Mouse (Mus musculus): ENCODE measurements around the gene Dlgap1. TPM values are rescaled to one million over a fixed set of nuclear protein-coding genes. Genes with fewer than 3 reads are reported as not detected.

Gene Dlgap1
- polyA plus RNA-seq, 1 experiment from 2014 or later: 2.4 TPM

DNA sequence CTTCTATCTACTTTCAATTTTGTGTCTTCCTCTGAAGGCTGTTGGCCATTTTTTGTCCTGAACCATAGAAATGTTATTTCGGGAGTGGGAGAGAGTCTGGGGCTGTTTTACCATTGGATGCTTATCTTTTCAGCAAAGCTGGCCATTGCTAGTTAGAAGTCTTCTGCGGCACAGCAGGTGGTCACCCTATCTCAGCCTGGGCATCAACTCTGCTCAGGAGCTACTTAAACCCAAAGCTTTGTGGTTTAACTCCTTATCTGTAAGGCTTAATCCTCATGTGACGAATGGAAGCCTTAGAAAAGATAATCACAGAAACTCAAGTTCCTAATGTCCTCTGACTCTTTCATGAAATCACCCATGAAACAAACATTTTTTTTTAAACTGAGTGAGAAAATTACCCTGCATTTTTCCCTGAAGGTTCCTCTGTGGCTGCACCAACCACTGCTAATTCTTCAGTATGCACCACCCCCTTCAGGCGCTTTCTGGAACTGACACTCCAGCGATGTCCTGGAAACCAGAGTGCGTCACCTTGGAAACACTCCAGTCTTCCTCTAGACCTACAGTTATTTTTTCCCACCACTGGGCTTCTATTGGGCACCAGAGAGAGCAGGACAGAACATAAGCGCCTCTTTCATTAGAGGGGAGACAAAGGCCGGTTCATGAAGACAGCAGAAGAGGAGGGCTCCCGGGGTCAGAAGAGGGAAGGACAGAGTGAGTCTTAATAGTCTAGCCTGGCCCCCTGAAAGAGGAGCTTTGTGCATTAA, 664.5 kb downstream of the Dlgap1 start:
- no peaks in the 10 kb centered on the region for H3K27me3 ChIP-seq (ENCODE audit: insufficient read depth, poor library complexity, severe bottlenecking)
- H3K36me3 ChIP-seq: no peaks in the 10 kb centered on the region
- H3K27ac ChIP-seq: peak overlapping the region; percentile 74
- peaks cover 25% of the 10 kb centered on the region for H3K4me1 ChIP-seq (replicated peaks)
- 0 out of 2 replicates have a peak overlapping the region, but pooled peaks have one; percentile 18 for H3K4me3 ChIP-seq
- H3K9me3 ChIP-seq: no peaks in the 10 kb centered on the region
- DNase-seq (ENCODE audit: low spot score): peak; percentile 90
- 15% methylated on average over 9 of the region's 9 CpGs for WGBS

- no peak for DNase-seq (ENCODE audit: low spot score)
These were observed 674.3 kb downstream of the Dlgap1 start for GRCm38 (mm10) chr17:70643211-70643610.

GRCm38 (mm10) chr17:70646641-70647040, 677.8 kb downstream of the Dlgap1 start:
- no peaks in the 10 kb centered on the region for H3K27me3 ChIP-seq (ENCODE audit: insufficient read depth, poor library complexity, severe bottlenecking)
- peaks cover 8% of the 10 kb centered on the region for H3K4me1 ChIP-seq (replicated peaks)
- H3K36me3 ChIP-seq: 0 out of 2 replicates have a peak, but pooled peaks cover 3% of the 10 kb centered on the region
- no peak overlapping the region for H3K27ac ChIP-seq
- H3K9me3 ChIP-seq: peaks cover 13% of the 10 kb centered on the region
- WGBS: 33% methylated on average over 4 of the region's 4 CpGs
- DNase-seq (ENCODE audit: low spot score): no peak
- no peak overlapping the region for H3K4me3 ChIP-seq

More at GRCm38 (mm10) chr17:70643211-70643610, 674.3 kb downstream of the Dlgap1 start:
- H3K9me3 ChIP-seq: peaks cover 7% of the 10 kb centered on the region; the same call in 1 of the 2 replicates
- H3K36me3 ChIP-seq: no peaks in the 10 kb centered on the region
- 91% methylated on average over 1 of the region's 1 CpGs for WGBS
- H3K27me3 ChIP-seq (ENCODE audit: insufficient read depth, poor library complexity, severe bottlenecking): no peaks in the 10 kb centered on the region
- no peak overlapping the region for H3K27ac ChIP-seq
- H3K4me1 ChIP-seq (replicated peaks): peaks cover 8% of the 10 kb centered on the region
- no peak overlapping the region for H3K4me3 ChIP-seq

GRCm38 (mm10) chr17:70661382-70661781, 692.5 kb downstream of the Dlgap1 start:
- no peak for DNase-seq (ENCODE audit: low spot score)
- H3K4me3 ChIP-seq: no peak overlapping the region
- H3K4me1 ChIP-seq (replicated peaks): peaks cover 22% of the 10 kb centered on the region
- H3K36me3 ChIP-seq: no peaks in the 10 kb centered on the region
- no peaks in the 10 kb centered on the region; the same call in 1 of the 2 replicates for H3K27me3 ChIP-seq (ENCODE audit: insufficient read depth, poor library complexity, severe bottlenecking)
- H3K9me3 ChIP-seq: no peaks in the 10 kb centered on the region
- no peak overlapping the region for H3K27ac ChIP-seq
- 83% methylated on average over 3 of the region's 3 CpGs for WGBS

- Histone ChIP-seq H3K4me1 (replicated peaks) (peaks cover 22% of the 10 kb centered on the region), H3K27ac (peak overlapping the region; percentile 62; the same call in 1 of the 2 replicates), H3K9me3 (no peaks in the 10 kb centered on the region), H3K4me3 (no peak overlapping the region), H3K27me3 (ENCODE audit: insufficient read depth, poor library complexity, severe bottlenecking) (no peaks in the 10 kb centered on the region; the same call in 1 of the 2 replicates), H3K36me3 (no peaks in the 10 kb centered on the region)
- 85% methylated on average over 6 of the region's 6 CpGs for WGBS
- DNase-seq (ENCODE audit: low spot score): no peak
These were observed 695.1 kb downstream of the Dlgap1 start for GRCm38 (mm10) chr17:70663992-70664391.

DNA sequence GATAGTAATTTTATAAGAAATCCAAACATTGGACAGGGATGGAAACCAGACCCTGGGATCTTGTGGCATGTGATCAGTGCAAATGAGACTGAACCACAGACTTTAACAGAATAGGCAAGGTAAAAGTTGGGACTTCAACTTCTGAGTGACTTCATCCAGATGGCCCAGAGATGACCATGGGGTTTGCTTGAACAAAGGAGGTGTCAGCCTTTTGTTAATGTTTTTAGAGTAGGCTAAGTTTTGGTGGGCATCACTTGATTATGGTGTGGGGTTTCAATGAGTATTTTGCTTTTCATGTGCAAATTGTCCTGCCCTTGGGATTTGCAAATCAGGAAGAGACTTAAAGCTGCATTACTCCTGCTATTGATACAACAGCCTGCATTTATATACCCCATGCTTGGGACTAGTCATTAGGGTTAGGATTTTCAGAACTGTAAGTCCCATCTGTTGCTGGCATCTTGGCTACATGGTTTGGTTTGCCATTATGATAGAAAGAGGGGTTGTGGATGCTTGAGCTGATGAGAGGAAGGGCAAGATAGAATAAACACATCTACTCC, 695.7 kb downstream of the Dlgap1 start:
- Histone ChIP-seq H3K27ac (peak overlapping the region; percentile 62), H3K4me1 (replicated peaks) (peaks cover 22% of the 10 kb centered on the region), H3K27me3 (ENCODE audit: insufficient read depth, poor library complexity, severe bottlenecking) (no peaks in the 10 kb centered on the region; the same call in 1 of the 2 replicates), H3K36me3 (no peaks in the 10 kb centered on the region), H3K9me3 (no peaks in the 10 kb centered on the region), H3K4me3 (no peak overlapping the region)
- no peak for DNase-seq (ENCODE audit: low spot score)

GRCm38 (mm10) chr17:70673985-70674384, 705.1 kb downstream of the Dlgap1 start:
- 90% methylated on average over 13 of the region's 13 CpGs for WGBS
- DNase-seq (ENCODE audit: low spot score): no peak

DNA sequence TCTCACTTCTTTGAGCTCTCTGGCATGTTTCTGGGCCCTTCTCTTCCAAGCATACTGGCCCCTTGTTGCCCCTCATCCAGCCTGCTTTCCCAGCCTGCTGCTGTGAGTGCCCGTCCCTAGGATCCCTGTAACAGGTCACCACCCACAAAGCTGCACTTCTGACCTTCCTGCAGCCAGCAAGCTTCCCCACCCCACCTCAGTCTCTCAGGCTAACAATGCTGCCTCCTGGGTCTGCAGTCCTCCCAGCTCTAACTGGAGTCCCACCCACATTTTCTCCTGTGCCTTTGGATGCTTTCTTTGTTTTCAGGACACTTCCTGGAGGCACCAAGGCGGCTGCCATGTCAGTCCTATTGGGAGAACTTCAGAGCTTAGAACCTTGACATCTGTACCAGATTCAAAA, 707.6 kb downstream of the Dlgap1 start:
- H3K4me3 ChIP-seq: no peak overlapping the region
- no peaks in the 10 kb centered on the region for H3K9me3 ChIP-seq
- H3K36me3 ChIP-seq: no peaks in the 10 kb centered on the region
- DNase-seq (ENCODE audit: low spot score): peak; percentile 4
- H3K27ac ChIP-seq: peak overlapping the region; percentile 30; the same call in 1 of the 2 replicates
- H3K27me3 ChIP-seq (ENCODE audit: insufficient read depth, poor library complexity, severe bottlenecking): no peaks in the 10 kb centered on the region
- peaks cover 5% of the 10 kb centered on the region for H3K4me1 ChIP-seq (replicated peaks)
- 28% methylated on average over 2 of the region's 2 CpGs for WGBS

More at GRCm38 (mm10) chr17:70673985-70674384, 705.1 kb downstream of the Dlgap1 start:
- no peaks in the 10 kb centered on the region for H3K27me3 ChIP-seq (ENCODE audit: insufficient read depth, poor library complexity, severe bottlenecking)
- no peak overlapping the region for H3K4me3 ChIP-seq
- H3K4me1 ChIP-seq (replicated peaks): peaks cover 5% of the 10 kb centered on the region
- no peaks in the 10 kb centered on the region for H3K9me3 ChIP-seq
- H3K27ac ChIP-seq: no peak overlapping the region
- H3K36me3 ChIP-seq: no peaks in the 10 kb centered on the region

GRCm38 (mm10) chr17:70683561-70684167, 714.8 kb downstream of the Dlgap1 start:
- WGBS: 14% methylated on average over 15 of the region's 15 CpGs
- no peak overlapping the region for H3K4me3 ChIP-seq
- H3K4me1 ChIP-seq (replicated peaks): peaks cover 8% of the 10 kb centered on the region
- H3K27me3 ChIP-seq (ENCODE audit: insufficient read depth, poor library complexity, severe bottlenecking): no peaks in the 10 kb centered on the region
- peak overlapping the region; percentile 56; the same call in 1 of the 2 replicates for H3K27ac ChIP-seq
- DNase-seq (ENCODE audit: low spot score): peak; percentile 81
- no peaks in the 10 kb centered on the region for H3K9me3 ChIP-seq
- H3K36me3 ChIP-seq: no peaks in the 10 kb centered on the region

- Histone ChIP-seq H3K4me3 (no peak overlapping the region), H3K27ac (no peak overlapping the region), H3K36me3 (no peaks in the 10 kb centered on the region), H3K4me1 (replicated peaks) (no peaks in the 10 kb centered on the region), H3K9me3 (no peaks in the 10 kb centered on the region), H3K27me3 (ENCODE audit: insufficient read depth, poor library complexity, severe bottlenecking) (no peaks in the 10 kb centered on the region)
- DNase-seq (ENCODE audit: low spot score): no peak
- WGBS: 89% methylated on average over 6 of the region's 6 CpGs
These were observed 721.3 kb downstream of the Dlgap1 start for GRCm38 (mm10) chr17:70690174-70690573.

- no peak for DNase-seq (ENCODE audit: low spot score)
- H3K27me3 ChIP-seq (ENCODE audit: insufficient read depth, poor library complexity, severe bottlenecking): no peaks in the 10 kb centered on the region
- no peaks in the 10 kb centered on the region for H3K9me3 ChIP-seq
- no peaks in the 10 kb centered on the region for H3K36me3 ChIP-seq
- H3K27ac ChIP-seq: no peak overlapping the region
- H3K4me1 ChIP-seq (replicated peaks): no peaks in the 10 kb centered on the region
- WGBS: 92% methylated on average over 8 of the region's 8 CpGs
- H3K4me3 ChIP-seq: no peak overlapping the region
These were observed 721.7 kb downstream of the Dlgap1 start for GRCm38 (mm10) chr17:70690598-70690997.

DNA sequence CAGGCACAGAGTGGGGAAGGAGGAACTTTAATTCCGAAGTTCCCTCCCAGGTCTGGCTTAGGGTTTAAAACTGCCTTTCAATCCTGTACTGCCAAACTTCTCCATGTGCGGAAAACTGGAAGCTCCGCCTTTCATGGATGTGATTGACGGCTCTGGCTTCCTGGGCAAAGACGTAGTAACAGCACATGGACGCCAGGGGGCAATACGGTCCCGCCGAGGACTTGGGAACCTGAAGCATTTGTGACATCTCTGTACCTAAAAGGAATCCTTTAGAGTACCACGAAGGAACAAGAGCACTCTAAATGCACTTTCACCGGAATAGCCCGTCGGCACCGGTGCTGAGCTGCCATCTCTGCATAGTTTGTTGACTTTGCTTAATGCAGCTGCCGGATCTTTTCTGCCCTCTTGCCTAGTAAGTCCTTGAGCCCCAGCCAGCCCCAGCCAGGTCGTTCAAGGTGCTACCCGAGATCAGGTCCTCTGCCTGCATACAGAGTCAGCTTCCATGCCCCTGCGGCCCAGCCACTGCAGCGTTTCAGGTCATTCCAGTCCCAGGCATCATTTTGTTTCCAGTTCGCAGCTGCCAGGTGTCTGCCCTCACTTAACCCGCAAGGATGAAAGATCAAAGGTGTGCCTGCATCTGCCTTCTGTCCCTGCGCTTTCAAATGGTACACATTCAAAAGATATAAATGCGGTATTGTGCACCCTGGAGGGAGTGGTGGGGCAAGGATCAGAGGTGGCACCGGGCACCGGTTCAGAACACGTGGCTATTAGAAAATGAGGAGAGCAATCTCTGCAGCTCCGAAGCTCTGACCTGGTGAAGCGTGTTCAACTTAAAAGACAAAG, 738.3 kb downstream of the Dlgap1 start:
- peak; percentile 90 for DNase-seq (ENCODE audit: low spot score)
- no peaks in the 10 kb centered on the region for H3K9me3 ChIP-seq
- no peaks in the 10 kb centered on the region for H3K36me3 ChIP-seq
- peaks cover 26% of the 10 kb centered on the region for H3K27me3 ChIP-seq (ENCODE audit: insufficient read depth, poor library complexity, severe bottlenecking)
- no peak overlapping the region for H3K27ac ChIP-seq
- WGBS: 4% methylated on average over 28 of the region's 28 CpGs
- H3K4me1 ChIP-seq (replicated peaks): peaks cover 18% of the 10 kb centered on the region
- H3K4me3 ChIP-seq: peak overlapping the region; percentile 40
